ENCODE assay signal across 27 mouse cellular contexts in genomic region chr15:94903188-94903587, GRCm38 (mm10).
DNase-seq lines count a peak whose midpoint lies in the region; ATAC-seq and TF ChIP-seq lines count a peak whose summit lies in the region.
"Had no signal": no experiment of that assay in that cellular context is flagged by ENCODE, and none has a peak within 500 bp of the region (broad histone marks: within the 10 kb centered on the region; RNA-seq: fewer than 3 reads in every experiment).

No protein-coding gene starts in this region.

- no peak for TF ChIP-seq POLR2A in kidney, adult 2 months (IDR thresholded peaks at IDR 0.05; ENCODE audit: low read depth, low read length)

- no peak for ATAC-seq in activated CD4-positive, CD25-positive, alpha-beta regulatory T cell, adult 4 months
- no peak for ATAC-seq in megakaryocyte-erythroid progenitor cell, adult 5-6 weeks (replicated peaks; ENCODE audit: low FRiP score, low TSS enrichment, poor library complexity, severe bottlenecking)
- ATAC-seq: CD4-positive, CD25-positive, alpha-beta regulatory T cell, adult 4 months; forebrain, embryonic 14.5 days; forebrain, embryonic 16.5 days had no signal

- H3K27ac ChIP-seq in kidney, adult 2 months (ENCODE audit: insufficient read depth, low read depth, low read length) = no peak overlapping the region
- H3K27ac ChIP-seq: embryonic facial prominence, embryonic 13.5 days; embryonic facial prominence, embryonic 15.5 days; forebrain, embryonic 10.5 days; forebrain, embryonic 12.5 days had no signal

- no peak overlapping the region for H3K4me3 ChIP-seq in kidney, adult 2 months (ENCODE audit: insufficient read depth, low read depth, low read length)
- H3K4me3 ChIP-seq: embryonic facial prominence, embryonic 13.5 days; embryonic facial prominence, embryonic 15.5 days; erythroblast, embryonic 14.5 days; forebrain, embryonic 10.5 days; forebrain, embryonic 12.5 days had no signal

- no peaks in the 10 kb centered on the region for H3K27me3 ChIP-seq in kidney, adult 2 months (replicated peaks; ENCODE audit: control insufficient read depth, insufficient read depth, low read length)
- H3K27me3 ChIP-seq: CH12.LX; embryonic facial prominence, embryonic 13.5 days; embryonic facial prominence, embryonic 15.5 days; forebrain, embryonic 12.5 days had no signal

- no peaks in the 10 kb centered on the region for H3K36me3 ChIP-seq in kidney, adult 2 months (ENCODE audit: control insufficient read depth, insufficient read depth, low read length)
- H3K36me3 ChIP-seq: embryonic facial prominence, embryonic 13.5 days; embryonic facial prominence, embryonic 15.5 days; forebrain, embryonic 10.5 days; forebrain, embryonic 12.5 days; G1E had no signal

- whole genome bisulfite sequencing in kidney, adult 2 months = 69% methylated on average over 1 of the region's 1 CpGs
- 73% methylated on average over 1 of the region's 1 CpGs for whole genome bisulfite sequencing in large intestine, adult 2 months

- no peaks in the 10 kb centered on the region for H3K4me1 ChIP-seq in kidney, adult 2 months (ENCODE audit: control insufficient read depth, insufficient read depth, low read length)
- H3K4me1 ChIP-seq: embryonic facial prominence, embryonic 13.5 days; embryonic facial prominence, embryonic 15.5 days; forebrain, embryonic 12.5 days had no signal

- peak; percentile 26 for DNase-seq in kidney, postnatal 10 days
- DNase-seq in kidney, adult 2 months = no peak
- DNase-seq in NIH3T3 (ENCODE audit: low read depth) = peak; percentile 3
- DNase-seq in large intestine, adult 2 months (ENCODE audit: low read depth, low spot score) = peak; percentile 24
- DNase-seq: adrenal gland, adult 2 months; adrenal gland, postnatal 10 days; adrenal gland, postnatal 25 days; B cell, adult 2 months; cerebellum, adult 11 months; cerebellum, adult 18-20 months; cerebellum, adult 8-10 months; cerebellum, adult 9-11 months; cerebellum, postnatal 14 days; cerebellum, postnatal 36 days; embryo, embryonic 11 days had no signal

- no peak for TF ChIP-seq CTCF in kidney, adult 2 months (conservative IDR thresholded peaks at IDR 0.05; ENCODE audit: insufficient read depth, insufficient read length, low read depth, low read length)
